Mouse (Mus musculus) kidney, embryonic 16.5 days (tissue): Measurements from ENCODE around the gene Gm20388. TPM values are rescaled to one million over a fixed set of nuclear protein-coding genes. Genes with fewer than 3 reads are reported as not detected.

Experiments used
- ATAC-seq: fragments of 200-750 bp; cut with Nextera tagmentation; 2 replicates; pipeline ENCODE4 v1.8.0; 2017; ENCODE audit warnings: moderate TSS enrichment; ENCODE audit not compliant: low FRiP score, low TSS enrichment
- H3K27ac ChIP-seq: fragments of 300-500 bp; sonication (generic); 2 replicates; pipeline ENCODE4 v1.5.1; 2014; ENCODE audit warnings: low read length
- H3K27me3 ChIP-seq: fragments of 300-500 bp; sonication (generic); 2 replicates; pipeline ENCODE4 v1.6.1; 2014; ENCODE audit warnings: low read length, control low read depth, mixed read lengths; ENCODE audit not compliant: insufficient read depth
- H3K36me3 ChIP-seq: fragments of 300-500 bp; sonication (generic); 2 replicates; pipeline ENCODE4 v1.6.1; 2014; ENCODE audit warnings: low read length, control low read depth, mixed read lengths; ENCODE audit not compliant: insufficient read depth
- H3K4me1 ChIP-seq: fragments of 300-500 bp; sonication (generic); 2 replicates; pipeline ENCODE4 v1.6.1; 2014; ENCODE audit warnings: low read length, control low read depth, mixed read lengths; ENCODE audit not compliant: insufficient read depth
- H3K4me2 ChIP-seq: fragments of 300-500 bp; sonication (generic); replicated peaks from 2 replicates; pipeline ENCODE4 v1.6.1; 2014; ENCODE audit warnings: low read depth, low read length
- H3K4me3 ChIP-seq: fragments of 300-500 bp; sonication (generic); 2 replicates; pipeline ENCODE4 v1.5.1; 2014; ENCODE audit warnings: mild to moderate bottlenecking, low read length
- H3K9ac ChIP-seq: fragments of 300-500 bp; sonication (generic); replicated peaks from 2 replicates; pipeline ENCODE4 v1.6.1; 2014; ENCODE audit warnings: low read length
- H3K9me3 ChIP-seq: fragments of 300-500 bp; sonication (generic); 2 replicates; pipeline ENCODE4 v1.6.1; 2016; ENCODE audit warnings: low read length, control low read depth
- WGBS: fragments of 180-500 bp; shearing (Covaris S2); extraction: QIAGEN DNeasy Blood & Tissue Kit; methylation state at CpG from one replicate; pipeline ENCODE4 v1.1.7; 2014; 5-methylcytosine and 5-hydroxymethylcytosine counted together
- polyA plus RNA-seq: library from polyadenylated mRNA; unstranded; fragments of >200 nt; fragmentation: Nextera tagmentation; extraction: Ambion mirVana; gene quantifications from 2 replicates; pipeline ENCODE4 v1.2.1, GENCODE M21; 2015

Gene Gm20388
- polyA plus RNA-seq, 1 experiment from 2014 or later = 7.7 TPM

- Histone ChIP-seq H3K36me3 (no peaks in the 10 kb centered on the region), H3K27ac (no peak overlapping the region), H3K4me3 (no peak overlapping the region), H3K9me3 (no peaks in the 10 kb centered on the region), H3K4me1 (peaks cover 35% of the 10 kb centered on the region), H3K9ac (no peak overlapping the region), H3K4me2 (no peak overlapping the region), H3K27me3 (peaks cover 11% of the 10 kb centered on the region)
- WGBS = 57% methylated on average over 3 of the region's 3 CpGs
- no peak for ATAC-seq
Observed at GRCm38 (mm10) chr8:120396756-120397155, 486.1 kb downstream of the Gm20388 start.

DNA sequence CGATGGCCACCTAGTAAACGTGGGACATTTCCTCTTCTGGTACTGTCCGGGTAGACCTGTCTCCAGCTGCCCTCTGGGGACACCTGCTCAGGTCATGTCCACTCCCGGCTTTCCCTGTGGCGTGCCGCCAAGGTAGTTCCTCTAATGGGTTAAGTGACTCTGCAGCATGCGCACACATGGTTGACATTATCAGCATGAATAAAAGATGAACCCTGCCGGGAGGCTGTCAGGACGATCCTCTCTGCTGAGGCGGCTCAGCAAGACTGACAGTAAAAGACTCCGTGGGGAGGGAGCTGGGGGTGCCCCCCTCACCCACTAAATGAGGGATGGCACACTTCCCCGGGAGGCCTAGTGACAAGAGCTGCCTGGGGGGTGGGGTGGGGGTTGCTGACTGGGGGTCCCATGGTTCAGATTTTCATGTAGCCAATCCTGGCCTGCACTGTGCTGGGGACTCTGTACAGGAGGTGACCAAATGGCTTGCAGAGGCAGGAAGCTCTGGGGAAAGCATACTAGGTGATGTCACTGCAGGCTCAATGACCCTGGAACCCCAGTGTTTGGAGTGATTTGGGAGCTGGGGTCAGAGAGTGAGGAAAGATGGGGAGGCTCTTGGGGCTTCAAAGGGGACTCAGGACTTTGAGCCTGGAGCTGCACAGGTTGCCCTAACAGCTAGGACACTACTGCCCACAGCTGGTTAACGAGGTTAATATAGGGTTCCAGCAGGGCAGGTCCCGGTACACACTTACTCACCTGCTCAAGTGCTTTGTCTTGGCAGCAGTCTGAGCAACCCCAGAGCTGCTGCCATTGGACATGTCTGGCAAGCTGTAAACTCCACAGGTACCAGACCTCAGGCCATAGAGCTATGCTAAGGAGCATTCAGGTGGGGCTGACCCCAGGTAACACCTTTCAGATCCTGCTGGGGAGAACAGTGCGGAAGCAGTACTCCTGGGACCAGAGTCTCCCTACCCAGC lies 487.1 kb downstream of the Gm20388 start:
- Histone ChIP-seq H3K27ac (no peak overlapping the region), H3K4me1 (peaks cover 26% of the 10 kb centered on the region), H3K4me2 (no peak overlapping the region), H3K36me3 (no peaks in the 10 kb centered on the region), H3K4me3 (no peak overlapping the region), H3K9ac (no peak overlapping the region), H3K9me3 (no peaks in the 10 kb centered on the region), H3K27me3 (peaks cover 7% of the 10 kb centered on the region)
- ATAC-seq = no peak
- WGBS = 55% methylated on average over 15 of the region's 15 CpGs

DNA sequence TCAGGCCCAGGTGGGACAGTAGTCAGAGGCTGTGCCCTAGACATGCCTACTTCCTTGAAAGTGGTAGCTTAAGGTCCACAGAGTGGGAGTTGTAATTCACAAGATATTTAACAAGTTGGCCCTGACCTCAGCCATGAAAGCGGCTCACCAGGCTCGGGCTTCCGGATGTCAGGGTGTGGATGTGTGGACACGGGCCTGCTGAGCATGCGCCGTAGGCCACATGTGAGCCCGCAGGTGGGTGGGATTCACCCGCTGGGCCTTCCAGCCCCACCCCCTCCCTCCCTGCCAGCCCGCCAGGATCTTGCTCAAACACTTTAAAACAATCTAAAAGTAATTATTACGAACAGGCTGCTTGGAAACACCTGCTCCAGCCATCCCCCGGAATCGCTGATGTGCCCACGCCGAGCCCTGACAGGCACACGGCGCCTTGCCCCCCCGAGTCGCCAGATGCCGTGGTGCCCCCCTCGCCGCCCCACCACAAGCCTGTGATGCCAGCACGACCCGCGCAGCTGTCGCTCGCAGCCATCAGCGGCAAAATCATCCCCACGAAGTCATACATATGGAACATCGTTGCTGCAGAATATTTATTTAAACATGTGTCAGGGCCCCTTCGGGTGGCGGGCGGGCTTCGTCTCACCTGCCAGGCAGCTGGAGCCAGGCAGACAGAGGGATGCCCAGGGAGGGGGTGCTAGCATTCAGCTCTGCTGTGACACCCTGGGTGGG lies 488.7 kb downstream of the Gm20388 start:
- Histone ChIP-seq H3K9me3 (no peaks in the 10 kb centered on the region), H3K27ac (no peak overlapping the region), H3K36me3 (no peaks in the 10 kb centered on the region), H3K4me2 (no peak overlapping the region), H3K9ac (no peak overlapping the region), H3K4me1 (peaks cover 11% of the 10 kb centered on the region; the same call in 1 of the 2 replicates), H3K4me3 (no peak overlapping the region), H3K27me3 (no peaks in the 10 kb centered on the region)
- WGBS = 54% methylated on average over 33 of the region's 33 CpGs
- no peak for ATAC-seq

GRCm38 (mm10) chr8:120401216-120401615 lies 490.6 kb downstream of the Gm20388 start:
- peaks cover 11% of the 10 kb centered on the region; the same call in 1 of the 2 replicates for H3K4me1 ChIP-seq
- no peak overlapping the region for H3K27ac ChIP-seq
- H3K4me2 ChIP-seq = no peak overlapping the region
- no peaks in the 10 kb centered on the region for H3K36me3 ChIP-seq
- no peak overlapping the region for H3K9ac ChIP-seq
- no peak for ATAC-seq
- WGBS = 81% methylated on average over 2 of the region's 2 CpGs
- no peak overlapping the region for H3K4me3 ChIP-seq
- H3K27me3 ChIP-seq = 0 out of 2 replicates have a peak, but pooled peaks cover 2% of the 10 kb centered on the region
- no peaks in the 10 kb centered on the region for H3K9me3 ChIP-seq

DNA sequence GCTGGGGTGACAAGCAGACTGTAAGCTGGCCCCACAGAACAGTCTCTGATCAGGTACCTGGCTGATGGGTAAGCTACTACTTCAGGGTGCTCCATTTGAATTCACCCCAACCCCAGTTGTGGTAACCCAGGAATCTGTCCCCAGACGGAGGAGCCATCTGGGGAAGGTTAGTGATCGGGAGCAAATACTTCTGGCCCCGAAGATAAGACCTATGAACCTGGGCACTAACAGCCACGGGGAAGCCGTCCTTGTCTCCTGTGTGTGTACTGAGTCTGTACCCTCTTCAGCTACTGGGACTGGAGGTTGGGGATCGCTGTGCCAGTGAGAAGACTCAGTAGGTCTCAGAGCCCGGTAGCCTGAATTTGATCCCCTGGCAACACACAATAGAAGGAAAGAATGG lies 491.1 kb downstream of the Gm20388 start:
- no peak overlapping the region for H3K27ac ChIP-seq
- H3K4me2 ChIP-seq = no peak overlapping the region
- no peaks in the 10 kb centered on the region for H3K9me3 ChIP-seq
- H3K4me1 ChIP-seq = peaks cover 11% of the 10 kb centered on the region; the same call in 1 of the 2 replicates
- no peak overlapping the region for H3K4me3 ChIP-seq
- ATAC-seq = no peak
- 88% methylated on average over 7 of the region's 7 CpGs for WGBS
- no peak overlapping the region for H3K9ac ChIP-seq
- no peaks in the 10 kb centered on the region for H3K36me3 ChIP-seq
- 0 out of 2 replicates have a peak, but pooled peaks cover 2% of the 10 kb centered on the region for H3K27me3 ChIP-seq

- no peaks in the 10 kb centered on the region for H3K9me3 ChIP-seq
- no peak overlapping the region for H3K4me3 ChIP-seq
- no peak overlapping the region for H3K27ac ChIP-seq
- H3K9ac ChIP-seq = no peak overlapping the region
- peaks cover 18% of the 10 kb centered on the region for H3K4me1 ChIP-seq
- ATAC-seq = no peak
- 85% methylated on average over 7 of the region's 7 CpGs for WGBS
- no peak overlapping the region for H3K4me2 ChIP-seq
- no peaks in the 10 kb centered on the region for H3K36me3 ChIP-seq
- 0 out of 2 replicates have a peak, but pooled peaks cover 2% of the 10 kb centered on the region for H3K27me3 ChIP-seq
Observed at GRCm38 (mm10) chr8:120403606-120404269, 493.1 kb downstream of the Gm20388 start.

- 39% methylated on average over 7 of the region's 7 CpGs for WGBS
- H3K27me3 ChIP-seq = 0 out of 2 replicates have a peak, but pooled peaks cover 2% of the 10 kb centered on the region
- no peaks in the 10 kb centered on the region for H3K9me3 ChIP-seq
- H3K4me2 ChIP-seq = no peak overlapping the region
- ATAC-seq = no peak
- H3K4me3 ChIP-seq = no peak overlapping the region
- H3K36me3 ChIP-seq = no peaks in the 10 kb centered on the region
- no peak overlapping the region for H3K27ac ChIP-seq
- peaks cover 23% of the 10 kb centered on the region for H3K4me1 ChIP-seq
- H3K9ac ChIP-seq = no peak overlapping the region
Observed at GRCm38 (mm10) chr8:120404609-120405036, 494.0 kb downstream of the Gm20388 start.

- H3K36me3 ChIP-seq = no peaks in the 10 kb centered on the region
- no peaks in the 10 kb centered on the region for H3K9me3 ChIP-seq
- no peak overlapping the region for H3K4me2 ChIP-seq
- H3K4me3 ChIP-seq = no peak overlapping the region
- no peak for ATAC-seq
- H3K4me1 ChIP-seq = peaks cover 23% of the 10 kb centered on the region
- no peak overlapping the region for H3K27ac ChIP-seq
- H3K9ac ChIP-seq = no peak overlapping the region
- H3K27me3 ChIP-seq = 0 out of 2 replicates have a peak, but pooled peaks cover 2% of the 10 kb centered on the region
- WGBS = 91% methylated on average over 12 of the region's 12 CpGs
Observed at GRCm38 (mm10) chr8:120406008-120406632, 495.5 kb downstream of the Gm20388 start.

DNA sequence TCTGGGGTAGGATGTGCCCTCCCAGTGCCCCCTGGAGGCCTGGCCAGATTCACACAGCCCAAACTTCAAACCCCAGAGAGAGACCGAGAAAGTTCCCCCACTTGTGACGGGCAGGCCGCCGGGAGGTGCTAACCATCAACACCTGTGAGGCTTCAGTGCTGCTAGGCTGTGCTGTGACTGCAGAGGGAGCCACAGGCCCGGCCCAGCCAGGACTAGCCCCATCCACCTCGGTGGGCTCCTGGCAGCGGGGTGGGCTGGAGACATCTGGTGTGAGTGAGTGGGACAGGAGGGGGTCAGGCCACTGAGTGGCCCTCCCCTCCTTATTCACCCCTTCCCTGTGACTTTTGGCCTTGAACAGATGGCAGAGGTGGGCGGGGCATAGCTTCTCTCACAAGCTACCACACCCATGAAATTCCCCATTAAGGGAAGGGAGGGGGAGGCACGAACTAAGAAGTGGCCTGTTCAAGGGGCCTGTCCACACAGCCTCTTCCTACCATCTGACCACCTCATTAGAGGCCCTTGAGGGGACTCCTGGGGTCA lies 497.1 kb downstream of the Gm20388 start:
- 0 out of 2 replicates have a peak, but pooled peaks cover 2% of the 10 kb centered on the region for H3K27me3 ChIP-seq
- H3K9ac ChIP-seq = no peak overlapping the region
- peaks cover 26% of the 10 kb centered on the region for H3K4me1 ChIP-seq
- ATAC-seq = no peak
- no peaks in the 10 kb centered on the region for H3K9me3 ChIP-seq
- H3K27ac ChIP-seq = no peak overlapping the region
- 14% methylated on average over 9 of the region's 9 CpGs for WGBS
- H3K36me3 ChIP-seq = no peaks in the 10 kb centered on the region
- no peak overlapping the region for H3K4me2 ChIP-seq
- no peak overlapping the region for H3K4me3 ChIP-seq
